Mouse (Mus musculus) embryonic fibroblast, embryonic 13.5 days (primary cell): ENCODE results near the gene Gtdc1.

Source experiments
- CTCF ChIP-seq: IDR thresholded peaks from 2 replicates; pipeline ENCODE4 v1.5.1; 2011; ENCODE audit warnings: mild to moderate bottlenecking, control low read depth, low read length, moderate library complexity, borderline replicate concordance; ENCODE audit not compliant: insufficient read depth
- POLR2A ChIP-seq: IDR thresholded peaks from 2 replicates; pipeline ENCODE4 v1.6.1; 2011; ENCODE audit warnings: low read depth, mild to moderate bottlenecking, control low read depth, low read length, moderate library complexity

DNA sequence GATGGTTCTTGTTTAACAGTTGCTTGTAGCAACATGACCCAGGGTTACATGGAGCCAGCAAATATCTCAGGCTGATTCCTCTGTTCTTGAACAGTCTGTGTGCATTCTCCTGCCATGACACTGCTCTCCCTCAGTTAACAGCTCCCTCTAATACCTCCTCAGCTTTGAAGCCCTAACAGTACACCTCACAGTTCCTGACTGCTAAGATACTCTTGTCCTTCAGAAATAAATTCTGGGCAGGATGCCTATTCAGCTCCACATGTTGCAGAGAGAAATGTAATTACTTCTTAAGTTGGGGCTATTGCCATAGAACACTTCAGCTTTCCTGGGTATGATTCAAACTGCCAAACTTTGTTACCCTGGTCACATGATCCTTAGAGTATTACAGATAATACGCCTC, 29.7 kb downstream of the Gtdc1 start:
- no peak for TF ChIP-seq POLR2A
- TF ChIP-seq CTCF = no peak
